Mouse (Mus musculus) C2C12 (cell line): Measurements from ENCODE around the gene Ap1g1. TPM values are rescaled to one million over a fixed set of nuclear protein-coding genes. Genes with fewer than 3 reads are reported as not detected.
A peak's percentile ranks its signal among the peaks of the same experiment; 100 is the strongest.

Experiments used
- H3K27me3 ChIP-seq: one replicate; pipeline ENCODE4 v1.6.1; 2011; ENCODE audit not compliant: control insufficient read depth, insufficient read depth, insufficient read length
- H3K36me3 ChIP-seq: one replicate; pipeline ENCODE4 v1.6.1; 2011; ENCODE audit not compliant: control insufficient read depth, insufficient read depth
- H3K4me3 ChIP-seq: one replicate; pipeline ENCODE4 v1.5.1; 2011; ENCODE audit warnings: mild to moderate bottlenecking, control low read depth; ENCODE audit not compliant: poor library complexity, insufficient read depth, severe bottlenecking
- H3K79me2 ChIP-seq: one replicate; pipeline ENCODE4 v1.6.1; 2011; ENCODE audit not compliant: control insufficient read depth, insufficient read depth
- H3K79me3 ChIP-seq: one replicate; pipeline ENCODE4 v1.6.1; 2011; ENCODE audit warnings: low read depth, control low read depth
- H3ac ChIP-seq: one replicate; pipeline ENCODE3; 2011; ENCODE audit warnings: low read depth; ENCODE audit not compliant: control insufficient read depth, insufficient read length
- CEBPB ChIP-seq: IDR thresholded peaks from one replicate; pipeline ENCODE4 v1.6.1; 2011; ENCODE audit warnings: low read depth, mild to moderate bottlenecking, control low read depth, moderate library complexity
- CTCF ChIP-seq: IDR thresholded peaks from one replicate; pipeline ENCODE4 v1.5.1; 2011; ENCODE audit not compliant: control insufficient read depth, insufficient read depth, insufficient read length
- FOSL1 ChIP-seq: IDR thresholded peaks from one replicate; pipeline ENCODE4 v1.8.0; 2011; ENCODE audit warnings: mild to moderate bottlenecking, low read length; ENCODE audit not compliant: poor library complexity, insufficient read depth, severe bottlenecking
- MAX ChIP-seq: IDR thresholded peaks from one replicate; pipeline ENCODE4 v1.6.1; 2011; ENCODE audit warnings: mild to moderate bottlenecking, control low read depth
- MYOD1 ChIP-seq: IDR thresholded peaks from one replicate; pipeline ENCODE4 v1.6.1; 2011; ENCODE audit warnings: low read depth; ENCODE audit not compliant: control insufficient read depth, insufficient read length
- MYOG ChIP-seq: IDR thresholded peaks from one replicate; pipeline ENCODE4 v1.6.1; 2011; ENCODE audit not compliant: control insufficient read depth, insufficient read length; ENCODE audit errors: extremely low read depth
- USF1 ChIP-seq: IDR thresholded peaks from one replicate; pipeline ENCODE4 v1.6.1; 2011; ENCODE audit warnings: low read depth, mild to moderate bottlenecking, control low read depth, moderate library complexity
- polyA plus RNA-seq: library from polyadenylated mRNA; unstranded; fragments of >200 nt; fragmentation: generic; extraction: Trizol; gene quantifications from one replicate; pipeline ENCODE4 v1.2.1, GENCODE M21; 2012; ENCODE audit warnings: missing spikeins

Gene Ap1g1
- polyA plus RNA-seq, 1 experiment = 25.6 TPM

GRCm38 (mm10) chr8:109773154-109773553, 5.2 kb upstream of the Ap1g1 start:
- no peaks in the 10 kb centered on the region for H3K36me3 ChIP-seq
- no peak for TF ChIP-seq CTCF
- no peak for TF ChIP-seq MYOG
- no peaks in the 10 kb centered on the region for H3K79me3 ChIP-seq
- no peaks in the 10 kb centered on the region for H3K27me3 ChIP-seq
- no peak overlapping the region for H3K4me3 ChIP-seq
- H3K79me2 ChIP-seq = no peaks in the 10 kb centered on the region
- H3ac ChIP-seq = no peak overlapping the region

- TF ChIP-seq FOSL1 (no peak), CEBPB (no peak), MAX (no peak), CTCF (no peak), USF1 (no peak), MYOD1 (no peak), MYOG (no peak)
- Histone ChIP-seq H3K27me3 (no peaks in the 10 kb centered on the region), H3ac (no peak overlapping the region), H3K79me3 (peaks cover 39% of the 10 kb centered on the region), H3K36me3 (no peaks in the 10 kb centered on the region), H3K4me3 (peak overlapping the region; percentile 94), H3K79me2 (peaks cover 43% of the 10 kb centered on the region)
Measured at GRCm38 (mm10) chr8:109777851-109778250, 503 bp upstream of the Ap1g1 start.

GRCm38 (mm10) chr8:109778993-109779421, 653 bp downstream of the Ap1g1 start:
- H3ac ChIP-seq = peak overlapping the region; percentile 93
- no peak for TF ChIP-seq USF1
- TF ChIP-seq CEBPB = no peak
- no peak for TF ChIP-seq CTCF
- TF ChIP-seq MYOD1 = no peak
- no peak for TF ChIP-seq MAX
- no peak for TF ChIP-seq MYOG
- TF ChIP-seq FOSL1 = no peak
- H3K4me3 ChIP-seq = peak overlapping the region; percentile 94
- H3K79me3 ChIP-seq = peaks cover 50% of the 10 kb centered on the region
- H3K79me2 ChIP-seq = peaks cover 55% of the 10 kb centered on the region
- H3K36me3 ChIP-seq = no peaks in the 10 kb centered on the region
- no peaks in the 10 kb centered on the region for H3K27me3 ChIP-seq

- no peaks in the 10 kb centered on the region for H3K36me3 ChIP-seq
Measured at GRCm38 (mm10) chr8:109779431-109780228, 1.3 kb downstream of the Ap1g1 start.

GRCm38 (mm10) chr8:109780548-109780947, 2.2 kb downstream of the Ap1g1 start:
- Histone ChIP-seq H3K79me3 (peaks cover 64% of the 10 kb centered on the region), H3K36me3 (no peaks in the 10 kb centered on the region), H3K27me3 (no peaks in the 10 kb centered on the region), H3K4me3 (no peak overlapping the region), H3ac (no peak overlapping the region), H3K79me2 (peaks cover 70% of the 10 kb centered on the region)
- TF ChIP-seq CTCF = no peak
- no peak for TF ChIP-seq CEBPB
- no peak for TF ChIP-seq MYOD1
- no peak for TF ChIP-seq FOSL1
- no peak for TF ChIP-seq MAX
- no peak for TF ChIP-seq USF1
- no peak for TF ChIP-seq MYOG

More at GRCm38 (mm10) chr8:109779431-109780228, 1.3 kb downstream of the Ap1g1 start:
- TF ChIP-seq CEBPB (no peak), CTCF (no peak), MAX (no peak), MYOG (no peak), FOSL1 (no peak), MYOD1 (no peak), USF1 (no peak)
- H3K4me3 ChIP-seq = peak overlapping the region; percentile 94
- H3K27me3 ChIP-seq = no peaks in the 10 kb centered on the region
- peaks cover 56% of the 10 kb centered on the region for H3K79me3 ChIP-seq
- peaks cover 61% of the 10 kb centered on the region for H3K79me2 ChIP-seq
- peak overlapping the region; percentile 93 for H3ac ChIP-seq

- peaks cover 100% of the 10 kb centered on the region for H3K79me2 ChIP-seq
- no peak for TF ChIP-seq MAX
- TF ChIP-seq MYOD1 = no peak
- no peak for TF ChIP-seq MYOG
- TF ChIP-seq CTCF = no peak
- TF ChIP-seq USF1 = no peak
- TF ChIP-seq CEBPB = no peak
- no peak for TF ChIP-seq FOSL1
- no peak overlapping the region for H3K4me3 ChIP-seq
- H3ac ChIP-seq = no peak overlapping the region
- H3K36me3 ChIP-seq = peaks cover 11% of the 10 kb centered on the region
- H3K27me3 ChIP-seq = no peaks in the 10 kb centered on the region
- peaks cover 97% of the 10 kb centered on the region for H3K79me3 ChIP-seq
Measured at GRCm38 (mm10) chr8:109790938-109791337, 12.6 kb downstream of the Ap1g1 start.
